Mouse (Mus musculus): ENCODE measurements around the gene Btf3.

Gene Btf3

DNA sequence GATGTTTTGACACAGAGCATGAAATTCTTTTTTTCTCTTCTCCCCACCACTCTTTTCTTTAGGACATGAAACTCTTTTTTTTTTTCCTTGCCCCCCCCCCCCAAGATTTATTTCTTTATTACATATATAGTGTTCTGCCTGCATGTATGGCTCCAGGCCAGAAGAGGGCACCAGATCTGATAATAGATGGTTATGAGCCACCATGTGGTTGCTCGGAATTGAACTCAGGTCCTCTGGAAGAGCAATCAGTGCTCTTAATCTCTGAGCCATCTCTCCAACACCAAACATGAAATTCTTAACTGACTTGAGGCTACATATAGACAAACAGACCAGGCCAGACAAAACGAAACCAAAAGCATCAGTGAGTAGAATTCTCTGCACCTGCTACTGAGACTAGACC is 39.3 kb downstream of the Btf3 start:
- no peak for DNase-seq (ENCODE audit: low read depth, low spot score)

DNA sequence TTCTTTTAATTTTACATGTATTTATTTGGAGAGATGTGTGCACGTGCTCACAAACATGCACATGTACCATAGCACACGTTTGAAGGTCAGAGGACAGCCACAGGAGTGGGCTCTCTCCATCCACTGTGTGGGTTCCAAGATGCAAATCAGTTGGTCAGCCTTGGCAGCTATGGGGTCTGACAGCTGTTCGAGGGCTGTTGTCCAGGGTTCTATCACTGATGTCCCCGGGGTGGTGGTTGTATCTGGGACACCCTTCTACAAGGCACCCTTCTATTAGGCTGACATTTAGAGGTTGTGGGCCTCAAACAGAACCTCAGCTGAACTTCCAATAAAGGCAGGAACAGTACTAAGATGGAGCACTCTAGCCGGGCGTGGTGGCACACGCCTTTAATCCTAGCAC is 40.6 kb downstream of the Btf3 start:
- no peak for DNase-seq (ENCODE audit: low read depth, low spot score)

DNA sequence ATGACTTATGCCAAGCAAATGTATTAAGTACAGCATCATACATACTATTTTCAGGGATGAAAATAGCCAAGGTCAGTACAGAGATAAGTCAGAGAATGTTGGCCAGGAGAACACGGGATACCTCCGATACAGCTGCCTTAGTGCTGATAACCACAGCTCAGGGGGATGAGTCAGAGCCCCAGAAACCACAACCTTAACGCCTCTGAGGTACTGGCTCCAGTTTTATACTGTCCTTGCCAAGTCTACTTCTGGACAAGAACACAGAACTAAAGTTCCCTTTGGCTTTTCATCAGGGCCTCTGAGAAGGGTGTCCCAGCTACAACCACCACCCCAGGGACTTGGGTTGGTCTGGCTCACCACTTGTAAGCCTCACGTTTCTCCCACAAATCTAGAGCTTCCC is 41.2 kb downstream of the Btf3 start:
- DNase-seq (ENCODE audit: low read depth, low spot score), result no peak

DNA sequence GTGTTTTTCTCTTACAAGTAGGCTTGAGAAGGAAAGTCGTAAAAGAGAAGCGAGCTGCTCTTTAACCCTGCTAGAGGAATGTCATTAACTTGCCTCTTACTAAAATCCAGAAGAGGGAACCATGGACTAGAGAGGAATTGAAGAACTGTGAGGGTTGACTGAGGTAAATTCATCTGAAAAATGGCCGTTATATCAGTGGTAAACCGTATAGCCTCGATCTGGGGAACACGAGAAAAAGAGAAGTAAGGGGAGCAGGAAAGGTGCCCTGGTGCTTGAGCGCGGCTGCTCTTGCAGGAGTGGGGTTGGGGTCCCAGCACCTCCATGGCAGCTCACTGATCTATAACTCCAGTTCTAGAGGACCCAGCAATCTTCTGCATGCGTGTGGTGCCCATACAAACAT is 42.8 kb downstream of the Btf3 start:
- DNase-seq (ENCODE audit: low read depth, low spot score), result no peak

DNA sequence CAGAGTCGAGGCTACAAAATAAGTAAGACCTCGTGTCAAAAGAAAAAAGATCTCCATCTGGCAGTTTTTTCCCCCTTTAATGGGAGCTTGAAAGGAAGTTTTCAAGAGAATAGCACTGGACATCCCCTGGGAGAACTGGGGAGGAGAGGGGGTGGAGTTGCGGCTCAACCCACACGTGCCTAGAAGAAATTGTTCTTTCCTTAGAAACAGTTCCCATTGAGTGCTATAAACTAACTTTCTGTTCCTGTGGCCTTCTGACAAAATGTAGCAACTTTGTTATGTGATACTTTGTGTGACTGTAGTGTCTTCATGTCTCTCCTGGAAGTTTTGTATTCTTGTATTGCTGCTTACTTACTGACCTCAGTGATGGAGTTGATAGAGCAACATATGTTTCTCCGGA is 52.7 kb downstream of the Btf3 start:
- DNase-seq (ENCODE audit: low read depth, low spot score), result no peak

DNA sequence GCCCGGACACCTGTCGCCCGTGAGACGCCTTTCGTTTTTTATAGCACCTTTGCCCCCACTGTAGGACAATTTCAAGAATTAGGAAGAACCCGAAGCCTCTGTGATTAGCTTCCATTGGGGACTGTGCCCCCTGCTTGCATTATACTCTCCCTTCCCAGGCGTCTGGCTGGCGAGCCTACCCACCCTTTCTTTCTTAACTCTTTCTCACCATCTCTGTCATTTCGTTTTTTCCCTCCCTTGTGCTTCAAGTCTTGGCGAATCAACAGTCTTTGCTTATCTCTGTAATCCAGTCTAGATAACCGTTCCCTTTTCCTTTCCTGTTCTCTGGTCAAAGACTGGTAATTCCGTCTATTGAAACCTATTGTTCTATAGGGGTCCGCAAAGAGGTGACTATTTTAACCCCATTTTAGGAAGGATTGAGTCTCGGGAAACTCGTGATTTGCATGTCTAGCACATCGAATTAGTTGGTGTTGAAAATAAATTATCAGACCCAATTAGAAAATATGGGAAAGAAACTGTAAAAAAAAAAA is 53.3 kb downstream of the Btf3 start:
- DNase-seq (ENCODE audit: low read depth, low spot score), result no peak

DNA sequence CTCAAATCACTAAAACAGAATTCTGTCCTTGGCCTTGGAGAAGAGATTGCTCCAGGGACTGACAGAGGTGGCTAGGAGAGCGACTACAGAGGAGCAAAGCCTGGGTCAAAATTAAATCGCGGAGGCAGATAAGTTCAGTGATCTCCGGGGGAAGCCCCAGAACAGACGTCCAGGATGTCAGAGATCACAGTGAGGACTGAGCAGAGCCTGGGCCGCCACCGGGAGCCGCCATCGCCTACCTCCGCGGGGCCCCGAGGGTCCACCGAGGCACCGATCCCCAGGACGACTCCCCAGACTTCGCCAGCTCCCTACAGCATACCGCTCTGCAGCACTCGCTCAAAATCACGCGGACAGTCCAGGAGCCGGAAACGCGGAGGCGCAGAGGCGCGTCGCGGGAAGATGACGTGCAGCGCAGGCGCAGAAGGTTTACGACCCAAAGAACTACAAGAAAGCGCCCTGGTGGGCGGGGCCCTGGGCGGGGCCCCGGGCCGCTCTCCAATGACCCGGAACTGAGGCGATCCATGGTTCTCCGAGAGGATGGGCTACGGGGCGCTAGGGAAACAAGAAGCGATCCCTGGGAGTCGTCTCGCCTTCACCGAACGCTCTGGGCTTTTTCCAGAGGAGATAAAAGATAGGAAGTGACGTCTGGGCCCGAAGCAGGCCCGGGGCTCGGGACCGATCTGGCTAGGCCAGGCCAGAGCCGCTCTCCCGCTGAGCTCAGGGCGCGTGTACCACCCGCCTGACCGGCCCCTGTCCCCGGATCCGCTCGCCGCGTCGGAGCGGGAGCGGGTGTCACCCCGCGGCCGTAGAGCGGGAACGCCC is 54.0 kb downstream of the Btf3 start, which contains the start of the genes Utp15 and Ankra2:
Gene Utp15 (minus strand): TSS at position 406 of the 822 bp plus-strand sequence.
Gene Ankra2 (plus strand): TSS at position 439 of the 822 bp plus-strand sequence.
- DNase-seq (ENCODE audit: low read depth, low spot score), result peak; percentile 97
